Mouse (Mus musculus): ENCODE measurements around the gene Bpi. TPM values are rescaled to one million over a fixed set of nuclear protein-coding genes. Genes with fewer than 3 reads are reported as not detected.

Gene Bpi
- polyA plus RNA-seq, 1 experiment from 2014 or later: not detected

- H3K4me3 ChIP-seq: no peak overlapping the region
- peaks cover 22% of the 10 kb centered on the region for H3K4me1 ChIP-seq (replicated peaks)
- H3K27me3 ChIP-seq: peaks cover 21% of the 10 kb centered on the region
- no peak for ATAC-seq (replicated peaks; ENCODE audit: insufficient number of reproducible peaks, insufficient read depth, low FRiP score, low read depth)
- no peak overlapping the region for H3K27ac ChIP-seq
- no peak overlapping the region for H3K4me2 ChIP-seq
- no peaks in the 10 kb centered on the region for H3K9me3 ChIP-seq (replicated peaks)
- H3K9ac ChIP-seq: no peak overlapping the region
- no peaks in the 10 kb centered on the region for H3K36me3 ChIP-seq
- WGBS: 52% methylated on average over 5 of the region's 5 CpGs
Measured at GRCm38 (mm10) chr2:158225301-158225700, 32.6 kb upstream of the Bpi start.

DNA sequence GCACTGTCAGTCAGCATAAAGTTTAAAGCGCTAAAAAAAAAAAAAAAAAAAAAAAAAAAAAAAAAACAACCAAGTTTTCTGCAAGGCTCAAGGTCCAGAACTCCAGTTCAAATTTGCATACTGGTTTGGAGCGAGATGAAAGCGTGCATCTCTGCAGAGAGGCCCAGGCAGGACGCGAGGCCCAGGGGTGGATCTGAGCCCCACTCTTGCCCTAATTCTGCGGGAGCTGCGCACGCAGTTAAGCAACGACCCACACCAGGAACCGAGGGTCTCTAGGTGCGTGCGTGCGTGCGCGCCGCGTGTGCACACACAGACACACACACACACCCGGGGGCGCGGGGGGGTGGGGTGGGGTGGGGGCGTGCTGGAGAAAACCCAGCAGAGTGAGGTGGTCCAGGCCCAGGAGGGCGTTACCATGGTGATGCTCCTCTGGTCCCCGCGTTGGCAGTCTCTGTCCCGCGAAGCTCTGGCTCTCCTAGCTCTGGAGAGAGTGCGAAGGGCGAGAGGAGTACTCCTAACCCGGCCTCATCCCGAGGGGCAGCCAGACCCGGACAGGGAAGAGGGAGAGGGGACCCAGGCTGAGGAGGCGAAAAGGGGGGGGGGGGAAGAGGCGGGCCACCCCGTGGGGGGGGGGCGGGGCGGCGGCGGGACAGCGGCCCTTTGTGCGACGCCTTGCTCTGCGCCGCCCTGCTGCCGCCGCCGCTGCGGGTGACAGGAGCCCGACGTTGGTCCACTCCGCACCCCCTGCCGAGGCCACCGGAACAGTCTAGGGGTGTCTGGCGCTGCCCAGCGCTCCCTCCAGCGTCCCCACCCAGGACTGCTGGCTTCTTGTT lies 29.0 kb upstream of the Bpi start, which contains the start of gene D630003M21Rik:
TSS of gene D630003M21Rik (minus strand) at position 553 of the 833 bp plus-strand sequence.
- peak; percentile 58 for ATAC-seq (replicated peaks; ENCODE audit: insufficient number of reproducible peaks, insufficient read depth, low FRiP score, low read depth)
- peaks cover 21% of the 10 kb centered on the region for H3K27me3 ChIP-seq
- peak within 1 kb of the TSS; percentile 44 for H3K4me3 ChIP-seq
- no peak within 1 kb of the TSS for H3K27ac ChIP-seq
- H3K4me2 ChIP-seq: peak within 1 kb of the TSS; percentile 76
- H3K9me3 ChIP-seq (replicated peaks): no peaks in the 10 kb centered on the region
- H3K4me1 ChIP-seq (replicated peaks): peaks cover 12% of the 10 kb centered on the region
- WGBS: under 1% methylated on average over 35 of the region's 55 CpGs
- peak within 1 kb of the TSS; percentile 47 for H3K9ac ChIP-seq
- no peaks in the 10 kb centered on the region for H3K36me3 ChIP-seq

DNA sequence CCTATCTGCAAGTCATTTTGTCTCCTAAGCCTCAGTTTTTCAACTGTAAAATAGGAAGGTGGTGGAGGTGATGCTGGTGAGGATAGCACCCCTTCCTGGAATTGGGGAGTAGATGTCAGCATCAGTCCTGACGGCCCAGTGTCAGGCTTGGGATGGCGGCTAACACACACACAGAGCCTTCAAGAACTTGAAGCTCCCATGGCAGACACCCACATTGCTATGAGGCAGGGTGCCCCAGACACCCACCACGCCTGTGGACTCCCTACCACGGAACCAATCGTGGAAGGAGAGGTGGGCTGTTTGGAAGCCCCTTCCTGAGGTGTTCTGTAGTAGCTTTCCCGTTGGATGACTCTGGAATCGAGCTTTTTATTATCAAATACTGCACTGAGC lies 28.4 kb upstream of the Bpi start:
- Histone ChIP-seq H3K9me3 (replicated peaks) (no peaks in the 10 kb centered on the region), H3K4me1 (replicated peaks) (peaks cover 12% of the 10 kb centered on the region), H3K4me3 (peak overlapping the region; percentile 44), H3K4me2 (peak overlapping the region; percentile 76), H3K27me3 (peaks cover 21% of the 10 kb centered on the region), H3K9ac (peak overlapping the region; percentile 47), H3K36me3 (no peaks in the 10 kb centered on the region), H3K27ac (no peak overlapping the region)
- ATAC-seq (replicated peaks; ENCODE audit: insufficient number of reproducible peaks, insufficient read depth, low FRiP score, low read depth): no peak
- WGBS: 28% methylated on average over 7 of the region's 7 CpGs

GRCm38 (mm10) chr2:158230617-158231016 lies 27.3 kb upstream of the Bpi start:
- peaks cover 21% of the 10 kb centered on the region for H3K27me3 ChIP-seq
- H3K9ac ChIP-seq: no peak overlapping the region
- H3K36me3 ChIP-seq: no peaks in the 10 kb centered on the region
- ATAC-seq (replicated peaks; ENCODE audit: insufficient number of reproducible peaks, insufficient read depth, low FRiP score, low read depth): no peak
- H3K4me1 ChIP-seq (replicated peaks): peaks cover 12% of the 10 kb centered on the region
- no peaks in the 10 kb centered on the region for H3K9me3 ChIP-seq (replicated peaks)
- no peak overlapping the region for H3K4me3 ChIP-seq
- H3K4me2 ChIP-seq: no peak overlapping the region
- H3K27ac ChIP-seq: no peak overlapping the region
- 65% methylated on average over 6 of the region's 6 CpGs for WGBS

DNA sequence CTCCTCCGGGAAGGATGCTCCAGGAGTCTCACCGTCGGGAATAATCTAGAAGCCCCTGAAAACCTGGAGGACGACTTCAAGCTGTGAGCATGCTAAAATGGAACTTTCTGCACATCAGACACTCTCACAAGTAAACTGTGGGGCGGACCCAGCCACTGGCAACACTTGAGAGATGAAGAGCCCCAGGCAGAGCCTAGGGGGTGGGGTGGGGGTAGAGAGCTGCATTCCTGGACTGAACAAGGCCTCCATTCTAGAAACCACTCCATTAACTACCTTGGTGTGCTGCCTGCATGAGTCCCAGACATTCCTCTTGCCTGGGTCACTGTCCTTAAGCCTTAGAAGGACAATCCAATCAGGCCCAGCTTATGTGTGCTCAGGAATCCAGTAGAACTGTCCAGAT lies 26.8 kb upstream of the Bpi start:
- H3K4me1 ChIP-seq (replicated peaks): peaks cover 12% of the 10 kb centered on the region
- H3K36me3 ChIP-seq: no peaks in the 10 kb centered on the region
- H3K4me3 ChIP-seq: no peak overlapping the region
- no peak for ATAC-seq (replicated peaks; ENCODE audit: insufficient number of reproducible peaks, insufficient read depth, low FRiP score, low read depth)
- peaks cover 21% of the 10 kb centered on the region for H3K27me3 ChIP-seq
- WGBS: 51% methylated on average over 5 of the region's 5 CpGs
- H3K4me2 ChIP-seq: no peak overlapping the region
- H3K27ac ChIP-seq: no peak overlapping the region
- no peak overlapping the region for H3K9ac ChIP-seq
- no peaks in the 10 kb centered on the region for H3K9me3 ChIP-seq (replicated peaks)

DNA sequence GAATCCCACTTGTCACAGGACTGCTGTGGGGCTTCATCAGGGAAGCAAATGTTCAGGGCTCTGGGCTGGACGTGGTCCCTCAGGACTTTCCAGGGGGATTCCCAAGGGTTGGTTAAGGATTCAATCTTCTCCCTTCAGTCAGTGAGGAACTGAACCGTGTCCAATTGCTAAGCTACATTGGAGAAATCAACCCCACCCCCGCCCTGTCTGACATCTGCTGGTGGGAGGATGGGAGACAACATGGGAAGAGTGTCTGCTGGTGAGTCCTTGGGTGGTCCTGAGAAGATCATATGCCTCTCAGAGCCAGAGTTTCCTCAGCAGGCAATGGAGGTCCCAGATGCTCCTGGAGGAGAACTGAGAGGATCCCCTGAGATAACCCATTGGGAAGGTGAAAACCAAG lies 25.5 kb upstream of the Bpi start:
- no peak overlapping the region for H3K9ac ChIP-seq
- H3K4me1 ChIP-seq (replicated peaks): peaks cover 12% of the 10 kb centered on the region
- no peak overlapping the region for H3K4me2 ChIP-seq
- no peak overlapping the region for H3K4me3 ChIP-seq
- ATAC-seq (replicated peaks; ENCODE audit: insufficient number of reproducible peaks, insufficient read depth, low FRiP score, low read depth): no peak
- no peaks in the 10 kb centered on the region for H3K9me3 ChIP-seq (replicated peaks)
- H3K27me3 ChIP-seq: peaks cover 21% of the 10 kb centered on the region
- WGBS: 67% methylated on average over 3 of the region's 3 CpGs
- H3K27ac ChIP-seq: no peak overlapping the region
- H3K36me3 ChIP-seq: no peaks in the 10 kb centered on the region

GRCm38 (mm10) chr2:158233106-158233505 lies 24.8 kb upstream of the Bpi start:
- 52% methylated on average over 3 of the region's 3 CpGs for WGBS
- no peak overlapping the region for H3K4me3 ChIP-seq
- H3K27ac ChIP-seq: no peak overlapping the region
- H3K4me2 ChIP-seq: no peak overlapping the region
- peaks cover 12% of the 10 kb centered on the region for H3K4me1 ChIP-seq (replicated peaks)
- H3K9ac ChIP-seq: no peak overlapping the region
- no peak for ATAC-seq (replicated peaks; ENCODE audit: insufficient number of reproducible peaks, insufficient read depth, low FRiP score, low read depth)
- no peaks in the 10 kb centered on the region for H3K36me3 ChIP-seq
- H3K9me3 ChIP-seq (replicated peaks): no peaks in the 10 kb centered on the region
- peaks cover 14% of the 10 kb centered on the region for H3K27me3 ChIP-seq

DNA sequence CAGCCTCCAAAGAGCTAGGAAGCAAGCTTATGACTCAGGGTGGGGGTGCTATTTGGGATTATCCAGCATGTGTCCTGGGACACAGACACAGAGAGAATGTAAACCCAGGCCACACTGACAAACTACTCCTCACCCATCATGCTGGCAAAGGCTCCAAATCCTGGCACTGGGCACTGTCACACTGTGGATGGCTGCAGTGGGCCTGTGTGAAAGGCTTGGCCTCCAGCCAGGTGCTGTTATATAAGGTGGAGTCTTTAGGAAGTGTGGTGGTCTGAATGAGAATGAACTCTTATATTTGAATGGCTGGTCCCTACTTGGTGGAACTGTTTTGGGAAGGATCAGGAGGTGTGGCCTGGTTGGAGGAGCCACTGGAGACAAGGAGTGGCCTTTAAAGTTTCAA lies 21.2 kb upstream of the Bpi start:
- H3K4me3 ChIP-seq: no peak overlapping the region
- no peaks in the 10 kb centered on the region for H3K36me3 ChIP-seq
- H3K9ac ChIP-seq: no peak overlapping the region
- no peaks in the 10 kb centered on the region for H3K9me3 ChIP-seq (replicated peaks)
- ATAC-seq (replicated peaks; ENCODE audit: insufficient number of reproducible peaks, insufficient read depth, low FRiP score, low read depth): no peak
- H3K27me3 ChIP-seq: no peaks in the 10 kb centered on the region
- no peaks in the 10 kb centered on the region for H3K4me1 ChIP-seq (replicated peaks)
- no peak overlapping the region for H3K4me2 ChIP-seq
- H3K27ac ChIP-seq: no peak overlapping the region

- Histone ChIP-seq H3K27ac (no peak overlapping the region), H3K27me3 (no peaks in the 10 kb centered on the region), H3K4me2 (no peak overlapping the region), H3K4me1 (replicated peaks) (no peaks in the 10 kb centered on the region; the same call in 1 of the 2 replicates), H3K9ac (no peak overlapping the region), H3K9me3 (replicated peaks) (no peaks in the 10 kb centered on the region), H3K4me3 (no peak overlapping the region), H3K36me3 (no peaks in the 10 kb centered on the region)
- WGBS: 78% methylated on average over 5 of the region's 5 CpGs
- no peak for ATAC-seq (replicated peaks; ENCODE audit: insufficient number of reproducible peaks, insufficient read depth, low FRiP score, low read depth)
Measured at GRCm38 (mm10) chr2:158238101-158238500, 19.8 kb upstream of the Bpi start.

DNA sequence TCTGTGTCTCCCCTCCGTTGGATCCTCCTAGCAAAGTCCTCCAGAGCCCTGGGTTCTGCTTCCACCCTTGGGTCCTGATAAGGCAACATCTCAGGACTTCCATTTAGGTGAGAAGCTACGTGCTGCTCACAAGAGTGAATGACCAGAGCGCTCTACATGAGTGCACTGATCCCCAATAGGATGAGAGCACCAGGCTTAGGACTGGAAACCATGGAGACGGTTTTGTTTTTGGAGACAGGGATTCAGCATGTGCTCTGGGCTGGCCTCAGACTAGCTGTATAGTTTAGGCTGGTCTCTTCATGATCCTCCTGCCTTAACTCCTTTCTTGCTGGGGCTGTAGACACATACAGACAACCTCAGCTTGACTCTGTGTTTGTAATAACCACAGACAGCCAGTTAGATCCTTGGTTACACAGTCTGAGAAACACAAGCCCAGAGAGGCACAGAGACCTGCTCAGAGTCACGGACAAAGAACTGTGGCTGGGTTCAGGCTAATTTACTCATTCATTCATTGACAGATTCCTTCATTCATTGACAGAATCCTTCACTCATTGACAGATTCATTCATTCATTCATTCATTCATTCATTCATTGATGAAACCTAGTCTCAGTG lies 16.7 kb upstream of the Bpi start:
- Histone ChIP-seq H3K4me3 (no peak overlapping the region), H3K27me3 (0 out of 2 replicates have a peak, but pooled peaks cover 4% of the 10 kb centered on the region), H3K9me3 (replicated peaks) (no peaks in the 10 kb centered on the region), H3K4me2 (no peak overlapping the region), H3K27ac (no peak overlapping the region), H3K4me1 (replicated peaks) (no peaks in the 10 kb centered on the region; the same call in none of the 2 replicates), H3K36me3 (no peaks in the 10 kb centered on the region), H3K9ac (no peak overlapping the region)
- ATAC-seq (replicated peaks; ENCODE audit: insufficient number of reproducible peaks, insufficient read depth, low FRiP score, low read depth): no peak
- WGBS: 63% methylated on average over 5 of the region's 5 CpGs

DNA sequence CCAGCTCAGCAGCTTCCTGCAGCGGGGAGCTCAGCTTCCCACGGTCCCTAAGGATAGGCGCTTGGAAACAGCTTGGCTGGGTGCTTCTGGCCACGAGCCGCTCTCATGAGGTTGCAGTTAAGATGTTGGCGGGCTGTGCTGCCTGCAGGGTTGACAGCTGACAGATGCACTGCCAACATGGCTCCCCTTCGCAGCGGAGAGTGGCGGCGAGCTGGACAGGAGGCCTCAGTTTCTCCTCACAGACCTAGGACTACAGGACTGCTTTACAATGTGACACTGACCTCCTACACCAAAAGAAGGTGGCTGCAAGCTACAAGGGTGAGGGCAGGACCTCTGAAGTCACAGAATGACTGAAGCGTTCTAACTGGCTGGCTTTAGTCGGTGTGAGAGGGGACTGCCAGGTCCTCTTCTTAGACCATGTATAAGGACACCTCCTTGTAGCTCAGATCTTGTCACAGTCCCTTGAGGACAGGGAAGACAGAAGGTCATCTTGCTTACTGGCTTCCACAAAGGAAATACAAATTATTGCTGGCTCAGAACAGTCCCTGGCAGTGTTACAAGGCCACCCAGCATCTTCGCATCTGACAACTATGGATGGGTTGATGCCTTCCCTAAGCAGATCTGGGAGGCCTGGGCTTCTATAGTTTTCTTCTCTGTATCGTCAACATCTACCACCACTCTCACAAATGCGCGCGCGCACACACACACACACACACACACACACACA lies 15.6 kb upstream of the Bpi start:
- Histone ChIP-seq H3K9me3 (replicated peaks) (no peaks in the 10 kb centered on the region), H3K4me3 (no peak overlapping the region), H3K27me3 (0 out of 2 replicates have a peak, but pooled peaks cover 4% of the 10 kb centered on the region), H3K27ac (no peak overlapping the region), H3K9ac (no peak overlapping the region), H3K4me2 (no peak overlapping the region), H3K4me1 (replicated peaks) (no peaks in the 10 kb centered on the region; the same call in none of the 2 replicates), H3K36me3 (no peaks in the 10 kb centered on the region)
- WGBS: 80% methylated on average over 18 of the region's 18 CpGs
- peak; percentile 39; the same call in 1 of the 2 replicates for ATAC-seq (replicated peaks; ENCODE audit: insufficient number of reproducible peaks, insufficient read depth, low FRiP score, low read depth)

Measured in heart, embryonic 15.5 days (tissue).